Mouse (Mus musculus) heart, postnatal 36 days (tissue): ENCODE measurements around the gene Dyx1c1. TPM values are rescaled to one million over a fixed set of nuclear protein-coding genes. Genes with fewer than 3 reads are reported as not detected.

ENCODE experiments used
- DNase-seq, 2 experiments: peaks; one replicate each; pipeline ENCODE4 v3.0.0; 2021 to 2022
- intact Hi-C: fragments of 180-260 bp; cut with DNase I; formaldehyde crosslinking; loops from one replicate; pipeline ENCODE4 v1.15.1; 2025
- microRNA-seq, 2 experiments: library from miRNA; unstranded; fragments of <30 nt; microRNA quantifications; one replicate each; pipeline ENCODE4 v1.2.0; 2021; ENCODE audit warnings: borderline number of aligned reads in 2 of 2
- total RNA-seq, 2 experiments: library from RNA; stranded (reverse); gene quantifications; 2 replicates each; pipeline ENCODE4 v1.2.3; 2021

The Dyx1c1 gene
- total RNA-seq, 2 experiments from 2014 or later = 0.50 to 0.84 TPM

- intact Hi-C loops = no loop called here
- no peak for DNase-seq
Observed at GRCm38 (mm10) chr9:73019841-73020240, 61.3 kb downstream of the Dyx1c1 start.

- no peak for DNase-seq
- intact Hi-C loops = no loop called here
Observed at GRCm38 (mm10) chr9:73020566-73021097, 62.0 kb downstream of the Dyx1c1 start.

Small RNA genes lying within 50 kb of the gene (microRNA-seq; reads per million reads assigned to microRNA genes)
- 0 reads per million in 2 experiments for gene Gm27353

Other genes with a start within 250 kb of the Dyx1c1 start
- gene Prtg, start 151.9 kb upstream of the Dyx1c1 start, total RNA-seq = under 1 TPM; 0.30 to 0.33 TPM
- gene Pygo1, start 33.1 kb upstream of the Dyx1c1 start, total RNA-seq = 10 to 100 TPM; 11.9 to 12.5 TPM
- not detected for gene Gm44503, start 67 bp downstream of the Dyx1c1 start, total RNA-seq
- gene Ccpg1os, start 26.6 kb downstream of the Dyx1c1 start, total RNA-seq = 1 to 10 TPM; 8.9 to 9.7 TPM
- 10 to 100 TPM; 81.3 to 92.5 TPM for gene Ccpg1, start 26.6 kb downstream of the Dyx1c1 start, total RNA-seq
- 1 to 10 TPM; 2.0 to 2.4 TPM for gene Pigb, start 81.6 kb downstream of the Dyx1c1 start, total RNA-seq
- 1 to 10 TPM; 3.6 to 4.4 TPM for gene Rab27a, start 86.1 kb downstream of the Dyx1c1 start, total RNA-seq
- not detected for gene Khdc3, start 143.1 kb downstream of the Dyx1c1 start, total RNA-seq
- gene Gm20509, start 143.7 kb downstream of the Dyx1c1 start, total RNA-seq = not detected
- 10 to 100 TPM; 50.5 to 50.8 TPM for gene Rsl24d1, start 154.6 kb downstream of the Dyx1c1 start, total RNA-seq